Comparison of ENCODE assay signal across 32 mouse cellular contexts in genomic region chr1:88525622-88526021, GRCm38 (mm10). TPM values are rescaled to one million over a fixed set of nuclear protein-coding genes. Genes with fewer than 3 reads are reported as not detected.
DNase-seq lines count a peak whose midpoint lies in the region; ATAC-seq and TF ChIP-seq lines count a peak whose summit lies in the region.
"Had no signal": no experiment of that assay in that cellular context is flagged by ENCODE, and none has a peak within 500 bp of the region (broad histone marks: within the 10 kb centered on the region; RNA-seq: fewer than 3 reads in every experiment).

No protein-coding gene starts in this region.

- no peak overlapping the region for H3K4me3 ChIP-seq in lung, embryonic 14.5 days (ENCODE audit: low read depth, low read length)
- no peak overlapping the region for H3K4me3 ChIP-seq in midbrain, embryonic 10.5 days
- H3K4me3 ChIP-seq in midbrain, postnatal 0 days (ENCODE audit: low read depth, low read length): no peak overlapping the region
- H3K4me3 ChIP-seq in myocyte: no peak overlapping the region
- no peak overlapping the region for H3K4me3 ChIP-seq in heart, embryonic 10.5 days
- H3K4me3 ChIP-seq: forebrain, embryonic 10.5 days; gastrocnemius, adult 2 months; heart, embryonic 12.5 days; hindbrain, embryonic 13.5 days; limb, embryonic 10.5 days; limb, embryonic 15.5 days; liver, embryonic 13.5 days; megakaryocyte, embryonic 14.5 days; midbrain, embryonic 13.5 days; neural tube, embryonic 15.5 days had no signal

- no peaks in the 10 kb centered on the region for H3K27me3 ChIP-seq in lung, embryonic 14.5 days (ENCODE audit: insufficient read depth, low read length)
- H3K27me3 ChIP-seq in midbrain, embryonic 10.5 days (ENCODE audit: low read depth, poor library complexity, severe bottlenecking): no peaks in the 10 kb centered on the region
- no peaks in the 10 kb centered on the region for H3K27me3 ChIP-seq in midbrain, postnatal 0 days (ENCODE audit: insufficient read depth, low read length)
- no peaks in the 10 kb centered on the region for H3K27me3 ChIP-seq in myocyte (ENCODE audit: control insufficient read depth, insufficient read depth, insufficient read length)
- H3K27me3 ChIP-seq in heart, embryonic 10.5 days (ENCODE audit: insufficient read depth, poor library complexity, severe bottlenecking): no peaks in the 10 kb centered on the region; the same call in 1 of the 2 replicates
- H3K27me3 ChIP-seq: heart, embryonic 12.5 days; limb, embryonic 15.5 days; midbrain, embryonic 13.5 days; neural tube, embryonic 15.5 days had no signal

- H3K9me3 ChIP-seq in lung, embryonic 14.5 days (ENCODE audit: low read depth, low read length): no peaks in the 10 kb centered on the region
- H3K9me3 ChIP-seq in midbrain, embryonic 10.5 days (replicated peaks): no peaks in the 10 kb centered on the region
- H3K9me3 ChIP-seq in midbrain, postnatal 0 days (ENCODE audit: low read length): no peaks in the 10 kb centered on the region
- no peaks in the 10 kb centered on the region for H3K9me3 ChIP-seq in heart, embryonic 10.5 days
- H3K9me3 ChIP-seq: forebrain, embryonic 10.5 days; heart, embryonic 12.5 days; hindbrain, embryonic 13.5 days; limb, embryonic 10.5 days; limb, embryonic 15.5 days; liver, embryonic 13.5 days; midbrain, embryonic 13.5 days; neural tube, embryonic 15.5 days had no signal

- no peaks in the 10 kb centered on the region for H3K4me1 ChIP-seq in lung, embryonic 14.5 days (ENCODE audit: insufficient read depth)
- peaks cover 11% of the 10 kb centered on the region for H3K4me1 ChIP-seq in midbrain, embryonic 10.5 days
- no peaks in the 10 kb centered on the region for H3K4me1 ChIP-seq in midbrain, postnatal 0 days (ENCODE audit: insufficient read depth, low read length)
- H3K4me1 ChIP-seq in heart, embryonic 10.5 days: 0 out of 2 replicates have a peak, but pooled peaks cover 4% of the 10 kb centered on the region
- H3K4me1 ChIP-seq: heart, embryonic 12.5 days; hindbrain, embryonic 13.5 days; limb, embryonic 15.5 days; liver, embryonic 13.5 days; megakaryocyte, embryonic 14.5 days; midbrain, embryonic 13.5 days had no signal

- H3K9ac ChIP-seq in lung, embryonic 14.5 days: no peak overlapping the region
- H3K9ac ChIP-seq in midbrain, postnatal 0 days (replicated peaks; ENCODE audit: low read length, poor library complexity, severe bottlenecking): no peak overlapping the region
- H3K9ac ChIP-seq: heart, embryonic 12.5 days; hindbrain, embryonic 13.5 days; limb, embryonic 15.5 days; liver, embryonic 13.5 days; midbrain, embryonic 13.5 days; neural tube, embryonic 15.5 days had no signal

- no peaks in the 10 kb centered on the region for H3K79me2 ChIP-seq in myocyte (ENCODE audit: control insufficient read depth, insufficient read depth)

- no peaks in the 10 kb centered on the region for H3K36me3 ChIP-seq in lung, embryonic 14.5 days (ENCODE audit: insufficient read depth)
- H3K36me3 ChIP-seq in midbrain, embryonic 10.5 days: no peaks in the 10 kb centered on the region
- H3K36me3 ChIP-seq in midbrain, postnatal 0 days (ENCODE audit: insufficient read depth, low read length): no peaks in the 10 kb centered on the region
- H3K36me3 ChIP-seq in myocyte (ENCODE audit: control insufficient read depth, insufficient read depth): no peaks in the 10 kb centered on the region
- no peaks in the 10 kb centered on the region for H3K36me3 ChIP-seq in heart, embryonic 10.5 days
- H3K36me3 ChIP-seq: forebrain, embryonic 10.5 days; heart, embryonic 12.5 days; hindbrain, embryonic 13.5 days; limb, embryonic 10.5 days; limb, embryonic 15.5 days; liver, embryonic 13.5 days; midbrain, embryonic 13.5 days; neural tube, embryonic 15.5 days had no signal

- ATAC-seq in lung, embryonic 14.5 days (ENCODE audit: insufficient read depth): peak; percentile 63
- no peak for ATAC-seq in midbrain, postnatal 0 days (ENCODE audit: low FRiP score)
- no peak for ATAC-seq in inflammation-experienced regulatory T-cells, adult 6 months
- ATAC-seq: forebrain, embryonic 16.5 days had no signal

- 34% methylated on average over 3 of the region's 3 CpGs for WGBS in lung, embryonic 14.5 days
- WGBS in midbrain, embryonic 10.5 days: 84% methylated on average over 3 of the region's 3 CpGs
- 52% methylated on average over 3 of the region's 3 CpGs for WGBS in midbrain, postnatal 0 days
- 58% methylated on average over 3 of the region's 3 CpGs for WGBS in heart, embryonic 10.5 days

- TF ChIP-seq CTCF in lung, embryonic 14.5 days (IDR thresholded peaks at IDR 0.05; ENCODE audit: low read depth): no peak
- no peak for TF ChIP-seq CTCF in midbrain, postnatal 0 days (IDR thresholded peaks at IDR 0.05)

- DNase-seq in lung, embryonic 14.5 days: peak; percentile 28
- no peak for DNase-seq in lung, adult 18-20 months
- no peak for DNase-seq in midbrain, embryonic 10.5 days (ENCODE audit: low spot score)
- no peak for DNase-seq in midbrain, postnatal 0 days (ENCODE audit: low spot score)
- DNase-seq in layer of hippocampus, adult 11-12 months (ENCODE audit: low spot score): no peak
- no peak for DNase-seq in heart, embryonic 10.5 days (ENCODE audit: low spot score)
- DNase-seq: adrenal gland, postnatal 25 days; cerebellum, adult 11-12 months; cerebellum, adult 9-11 months; gastrocnemius, adult 2 months; gastrocnemius, postnatal 36 days; heart, adult 18-20 months; heart, postnatal 4 days; kidney, adult 2 months; kidney, postnatal 4 days; layer of hippocampus, postnatal 36 days; liver, embryonic 13.5 days; right cerebral cortex, postnatal 25 days had no signal

- no peak overlapping the region for H3ac ChIP-seq in myocyte (ENCODE audit: control insufficient read depth, insufficient read length)

- no peak overlapping the region for H3K4me2 ChIP-seq in lung, embryonic 14.5 days
- no peak overlapping the region for H3K4me2 ChIP-seq in midbrain, postnatal 0 days (ENCODE audit: low read depth, low read length, poor library complexity, severe bottlenecking)
- peak overlapping the region; percentile 47 for H3K4me2 ChIP-seq in myocyte (ENCODE audit: low read depth)
- H3K4me2 ChIP-seq: heart, embryonic 12.5 days; hindbrain, embryonic 13.5 days; limb, embryonic 15.5 days; liver, embryonic 13.5 days; midbrain, embryonic 13.5 days; neural tube, embryonic 15.5 days had no signal

- H3K27ac ChIP-seq in lung, embryonic 14.5 days (ENCODE audit: low read depth): peak overlapping the region; percentile 36; the same call in 1 of the 2 replicates
- H3K27ac ChIP-seq in midbrain, embryonic 10.5 days (replicated peaks): peak overlapping the region; percentile 28; the same call in 1 of the 2 replicates
- no peak overlapping the region for H3K27ac ChIP-seq in midbrain, postnatal 0 days (ENCODE audit: low read depth, low read length)
- no peak overlapping the region for H3K27ac ChIP-seq in heart, embryonic 10.5 days
- H3K27ac ChIP-seq: forebrain, embryonic 10.5 days; gastrocnemius, adult 2 months; hindbrain, embryonic 13.5 days; kidney, postnatal 0 days; limb, embryonic 10.5 days; limb, embryonic 15.5 days; liver, embryonic 13.5 days; midbrain, embryonic 13.5 days; neural tube, embryonic 15.5 days had no signal

- no peak for TF ChIP-seq POLR2A in myocyte (IDR thresholded peaks at IDR 0.05; ENCODE audit: insufficient read length, low read depth)

TF ChIP-seq in myocyte, 11 proteins besides CTCF, POLR2A, EP300 and RAD21:
- no peak for TF ChIP-seq MYOD1 (IDR thresholded peaks at IDR 0.05; ENCODE audit: control insufficient read depth in 1 of 3, insufficient read length in 2 of 3, low read depth in 2 of 3)
- TF ChIP-seq MYOG (IDR thresholded peaks at IDR 0.05; ENCODE audit: control insufficient read depth in 1 of 3, insufficient read depth in 1 of 3, insufficient read length in 2 of 3, low read depth in 2 of 3): no peak
- no peak for TF ChIP-seq E2F4 (IDR thresholded peaks at IDR 0.05; ENCODE audit: insufficient read depth)
- TF ChIP-seq MAX (IDR thresholded peaks at IDR 0.05; ENCODE audit: low read depth): no peak
- no peak for TF ChIP-seq CEBPB (IDR thresholded peaks at IDR 0.05; ENCODE audit: insufficient read depth, poor library complexity, severe bottlenecking)
- TF ChIP-seq TCF3 (IDR thresholded peaks at IDR 0.05; ENCODE audit: insufficient read length, low read depth): no peak
- no peak for TF ChIP-seq TCF12 (IDR thresholded peaks at IDR 0.05; ENCODE audit: insufficient read depth, poor library complexity, severe bottlenecking)
- no peak for TF ChIP-seq REST (IDR thresholded peaks at IDR 0.05; ENCODE audit: insufficient read depth, insufficient read length)
- no peak for TF ChIP-seq SRF (IDR thresholded peaks at IDR 0.05; ENCODE audit: control insufficient read depth, insufficient read length, low read depth)
- no peak for TF ChIP-seq USF1 (IDR thresholded peaks at IDR 0.05; ENCODE audit: low read depth)
- no peak for TF ChIP-seq POLR2AphosphoS2 (IDR thresholded peaks at IDR 0.05; ENCODE audit: insufficient read length, low read depth)

RNA-seq across cellular contexts. Expression of gene Glrp1, which starts 15.8 kb away (rescaled TPM):
- polyA plus RNA-seq in lung, embryonic 14.5 days (2014; fragmentation: Nextera tagmentation; extraction: Ambion mirVana): 0.27 and 0.38 TPM in 2 replicates
- polyA plus RNA-seq in midbrain, embryonic 10.5 days (2016; fragmentation: Nextera tagmentation; extraction: Ambion mirVana): not detected in 2 replicates
- total RNA-seq in midbrain, postnatal 0 days (2014; rRNA removed): not detected in 2 replicates
- polyA plus RNA-seq in midbrain, postnatal 0 days (2015; fragmentation: Nextera tagmentation; extraction: Ambion mirVana): 0.07 TPM in 1 of 2 replicates, not detected in the other
- 5.0 TPM for polyA plus RNA-seq in myocyte (2012; fragmentation: generic; extraction: Trizol)
- polyA plus RNA-seq in inflammation-experienced regulatory T-cells, adult 6 months (2017; shearing (Covaris generic)): not detected
- 0.10 TPM in 1 of 2 replicates, not detected in the other for polyA plus RNA-seq in heart, embryonic 10.5 days (2016; fragmentation: Nextera tagmentation; extraction: Ambion mirVana)
- total RNA-seq: adrenal gland, adult 18-20 months; adrenal gland, postnatal 25 days; gastrocnemius, adult 2 months; gastrocnemius, postnatal 36 days; heart, postnatal 4 days; layer of hippocampus, postnatal 36 days; monocyte, adult 5-6 weeks had no signal
- polyA plus RNA-seq: forebrain, embryonic 10.5 days; forebrain, embryonic 16.5 days; hindbrain, embryonic 13.5 days; kidney, adult 2 months; limb, embryonic 10.5 days; limb, embryonic 15.5 days; midbrain, embryonic 13.5 days; neural tube, embryonic 15.5 days had no signal

Comparison
In these comparisons a context has a peak if more than half of its experiments do, and no peak if none do; other contexts are left out.
1. H3K27ac ChIP-seq: peak in lung, embryonic 14.5 days (single experiment) and midbrain, embryonic 10.5 days (single experiment); none in midbrain, postnatal 0 days (single experiment) and heart, embryonic 10.5 days (single experiment).